Mouse (Mus musculus) intestine, embryonic 15.5 days (tissue): ENCODE results near the gene Xrn2. TPM values are rescaled to one million over a fixed set of nuclear protein-coding genes. Genes with fewer than 3 reads are reported as not detected.

Experiments
- polyA plus RNA-seq: library from polyadenylated mRNA; unstranded; fragments of >200 nt; fragmentation: Nextera tagmentation; extraction: Ambion mirVana; gene quantifications from 2 replicates; pipeline ENCODE4 v1.2.1, GENCODE M21; 2015

Xrn2 gene
- polyA plus RNA-seq, 1 experiment from 2014 or later, result 77.6 TPM

Other genes with a start within 250 kb of the Xrn2 start
- 22.2 and 24.2 TPM in 2 replicates for gene Kiz, start 157.1 kb upstream of the Xrn2 start, polyA plus RNA-seq
- not detected in 2 replicates for gene Nkx2-4, start 72.4 kb downstream of the Xrn2 start, polyA plus RNA-seq
- 3.6 and 4.2 TPM in 2 replicates for gene Nkx2-2, start 181.2 kb downstream of the Xrn2 start, polyA plus RNA-seq